Comparison of ENCODE assay signal across 17 mouse cellular contexts in the genomic region with DNA sequence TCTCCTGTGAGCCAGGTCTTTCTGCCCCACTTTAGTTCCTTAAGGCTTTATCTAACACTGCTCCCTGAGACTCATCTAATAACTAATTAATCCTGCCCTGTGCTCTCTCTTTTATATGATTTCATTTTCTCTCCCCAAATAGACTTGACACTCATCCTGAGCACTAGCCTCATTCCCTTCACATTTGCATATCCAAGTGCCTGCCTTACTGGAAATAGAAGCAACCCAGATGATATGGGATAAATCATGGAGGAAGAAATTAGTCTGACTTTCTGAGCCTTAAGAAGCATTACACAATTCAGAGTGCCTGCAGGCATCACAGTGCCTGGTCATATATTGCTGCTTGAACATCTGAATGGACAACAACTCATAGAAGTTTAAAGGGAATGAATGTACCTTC.
"Had no signal": no experiment of that assay in that cellular context is flagged by ENCODE, and none has a peak within 500 bp of the region (broad histone marks: within the 10 kb centered on the region; RNA-seq: fewer than 3 reads in every experiment).

No protein-coding gene starts in this region.

- DNase-seq: left cerebral cortex, postnatal 4 days; liver; liver, embryonic 13.5 days; liver, postnatal 0 days; lung, adult 18-20 months; lung, adult 2 months; lung, embryonic 14.5 days; lung, postnatal 10 days; lung, postnatal 14 days; lung, postnatal 36 days; lung, postnatal 4 days; midbrain, embryonic 14.5 days had no signal

- ATAC-seq: liver, embryonic 12.5 days; liver, postnatal 0 days; lung, postnatal 0 days; midbrain, embryonic 13.5 days; midbrain, embryonic 15.5 days; midbrain, embryonic 16.5 days had no signal
